Mouse (Mus musculus): ENCODE data around the gene Tmem273.

Tmem273 gene

DNA sequence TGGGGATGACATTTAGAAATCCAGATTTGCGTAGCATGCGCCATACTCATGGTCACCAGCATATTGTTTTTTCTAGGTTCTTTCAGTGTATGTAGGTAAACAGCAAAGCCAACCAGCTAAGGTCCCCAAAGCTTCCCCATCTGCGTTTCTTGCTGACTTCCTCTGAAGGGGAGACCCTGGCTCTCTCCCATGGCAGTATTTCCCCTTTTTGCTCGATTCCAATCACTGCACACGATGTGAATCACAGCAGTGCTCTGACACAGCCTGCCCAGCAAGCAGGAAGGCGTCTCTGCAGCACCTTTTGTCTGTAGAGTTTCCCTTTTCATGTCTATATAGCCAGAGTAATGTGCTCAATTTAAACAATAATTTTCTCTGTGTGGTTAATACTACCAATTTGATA is 26.7 kb downstream of the Tmem273 start:
- DNase-seq (ENCODE audit: low read depth, low spot score), result no peak

DNA sequence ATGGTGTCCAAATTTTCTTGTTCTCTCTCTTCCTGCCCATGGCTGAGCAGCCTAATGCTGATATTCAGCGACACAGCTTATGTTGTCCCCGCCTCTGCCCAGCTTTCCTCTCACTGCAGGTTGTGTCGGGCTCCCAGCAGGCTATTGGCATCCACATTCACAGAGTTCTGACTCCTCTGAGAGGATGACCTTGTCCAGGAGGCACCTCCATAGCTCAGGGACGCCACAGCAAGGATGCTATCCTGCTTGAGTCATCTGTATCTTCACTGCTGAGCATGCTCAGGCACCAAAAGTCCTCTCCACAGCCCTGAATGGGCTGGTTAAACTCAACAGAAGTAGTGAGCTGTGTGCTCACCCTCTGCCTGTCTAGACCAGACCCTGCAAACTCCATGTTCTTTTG is 29.2 kb downstream of the Tmem273 start:
- no peak for DNase-seq (ENCODE audit: low read depth, low spot score)

DNA sequence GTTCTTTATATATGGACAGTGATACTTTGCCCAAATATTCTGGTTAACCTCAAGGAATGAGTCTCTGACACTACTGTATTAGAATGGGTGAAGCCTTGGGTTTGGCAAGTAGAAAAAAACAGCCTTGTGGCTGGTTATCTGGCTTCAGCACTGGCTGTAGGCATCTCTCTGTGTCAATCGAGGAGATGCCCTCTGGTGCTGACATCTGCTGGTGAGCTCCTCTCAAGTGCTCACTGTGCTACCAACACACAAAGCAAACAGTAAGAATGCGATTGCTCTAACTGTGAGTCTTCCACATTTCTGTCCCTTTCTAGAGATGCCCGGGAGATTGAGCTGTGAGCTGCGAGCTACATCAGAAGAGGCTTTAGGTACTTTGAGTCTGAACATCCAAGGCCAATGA is 30.8 kb downstream of the Tmem273 start:
- DNase-seq (ENCODE audit: low read depth, low spot score), result no peak

DNA sequence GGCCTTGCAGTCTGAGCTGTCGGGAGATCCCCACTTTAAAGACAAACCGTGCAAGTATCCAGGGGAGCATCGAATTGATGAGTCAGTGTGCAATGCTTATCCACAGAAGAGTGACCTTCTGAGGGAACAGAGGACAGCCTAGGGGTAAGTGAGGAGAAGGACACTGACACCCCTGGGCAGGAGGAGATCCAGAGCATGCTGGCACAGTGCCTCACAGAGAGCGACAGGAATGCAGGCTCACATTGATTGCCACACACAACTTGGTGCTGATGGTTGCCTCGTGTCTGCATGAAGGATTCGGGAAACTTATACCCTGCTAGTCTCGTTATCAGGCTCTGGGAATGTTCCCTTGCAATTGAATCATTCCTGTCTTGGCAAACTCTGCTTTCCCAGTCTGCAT is 31.5 kb downstream of the Tmem273 start:
- no peak for DNase-seq (ENCODE audit: low read depth, low spot score)

DNA sequence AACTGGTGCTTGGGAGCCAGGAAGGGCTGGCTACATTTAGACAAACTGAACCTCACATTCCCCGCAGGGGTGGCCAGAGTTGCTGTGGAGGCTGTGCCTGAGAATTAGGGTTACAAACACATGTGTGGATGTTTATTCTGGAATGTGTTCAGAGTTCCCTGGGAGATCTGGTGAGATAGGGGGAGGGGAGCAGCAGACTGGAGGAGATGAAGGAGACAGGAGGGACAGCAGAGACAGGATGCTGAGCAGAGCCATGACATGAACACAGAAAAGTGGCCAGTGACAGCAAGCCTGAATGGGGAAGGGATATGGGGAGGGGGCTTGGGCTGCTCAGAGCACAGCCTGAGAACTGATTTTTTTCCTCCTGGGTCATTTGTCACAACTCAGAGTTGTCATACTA is 33.5 kb downstream of the Tmem273 start:
- no peak for DNase-seq (ENCODE audit: low read depth, low spot score)

DNA sequence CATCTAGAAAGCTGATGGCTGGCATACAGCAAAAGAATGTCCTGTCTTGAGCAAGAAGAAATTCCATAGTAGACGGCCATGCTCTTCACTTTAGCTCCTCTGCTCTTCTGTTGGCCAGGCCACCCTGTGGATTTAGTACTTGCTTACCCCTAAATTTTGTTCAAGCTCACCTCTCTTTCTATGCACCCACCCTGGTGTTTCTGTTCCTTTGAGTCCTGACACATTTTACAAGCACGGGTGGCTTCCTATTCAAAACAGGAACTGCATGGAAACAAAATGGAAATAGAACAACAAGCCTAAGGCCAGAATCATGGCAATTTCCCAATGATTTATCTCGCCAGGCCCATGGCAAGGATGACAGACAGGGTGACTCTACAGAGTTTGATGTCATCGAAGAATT is 37.0 kb downstream of the Tmem273 start:
- no peak for DNase-seq (ENCODE audit: low read depth, low spot score)

DNA sequence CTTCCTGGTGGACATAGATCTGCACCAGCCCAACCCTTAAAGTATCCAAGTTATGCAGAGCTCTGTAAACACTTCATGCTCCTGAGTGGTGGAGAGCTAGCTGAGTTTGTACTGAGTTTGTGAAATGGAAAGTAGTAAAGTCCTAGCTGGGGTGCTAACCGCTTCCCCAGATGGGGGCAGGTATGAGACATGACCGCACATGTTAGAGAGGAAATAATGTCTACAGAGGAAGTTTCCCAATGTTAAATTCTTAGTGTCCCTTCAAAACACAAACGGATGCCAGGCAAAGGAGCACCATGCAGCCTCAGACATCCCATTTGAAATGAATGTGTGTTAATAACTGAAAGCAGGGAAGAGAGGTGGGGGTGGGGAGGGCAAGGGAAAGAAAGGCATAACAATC is 38.1 kb downstream of the Tmem273 start:
- DNase-seq (ENCODE audit: low read depth, low spot score), result no peak

DNA sequence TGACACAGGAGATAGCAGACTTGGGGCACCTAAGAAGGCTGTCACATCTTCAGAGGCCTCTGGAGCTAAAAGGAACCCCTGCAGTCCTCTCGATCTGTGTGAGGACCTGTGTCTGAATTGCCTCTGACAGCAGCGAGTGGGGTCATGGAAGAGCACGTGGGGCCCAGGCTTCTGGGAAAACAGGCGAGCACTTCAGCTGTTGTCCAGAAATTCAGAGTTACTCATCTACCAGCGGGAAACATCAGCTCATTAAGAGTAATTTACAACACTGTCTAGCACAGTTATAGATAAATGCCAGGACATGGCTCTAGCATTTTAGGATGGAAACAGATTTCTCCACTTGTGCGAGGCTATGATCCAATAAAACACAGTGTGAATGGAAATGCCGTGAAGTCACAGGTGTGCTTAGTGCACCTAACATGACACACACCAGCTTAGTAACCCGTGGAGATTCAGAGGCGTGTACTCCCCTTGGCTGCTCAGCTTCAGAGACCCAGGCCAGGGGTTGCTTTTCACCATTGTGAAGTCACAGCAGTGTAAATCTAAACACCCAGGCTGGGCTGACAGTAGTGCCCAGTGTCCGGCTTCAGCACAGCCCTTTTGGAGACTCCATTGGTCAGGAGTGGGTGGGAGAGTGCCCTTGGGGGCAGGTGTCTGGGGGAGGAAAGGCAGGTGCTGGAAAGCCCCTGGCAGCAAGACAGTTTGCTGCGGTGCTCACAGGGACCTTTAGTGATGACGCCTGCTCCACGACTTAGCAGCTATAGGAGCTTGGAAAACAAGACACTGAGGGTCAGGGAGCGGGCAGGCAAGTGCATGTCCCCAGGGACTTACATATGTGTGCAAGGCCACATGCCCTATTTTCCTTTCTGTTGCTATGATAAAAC is 38.7 kb downstream of the Tmem273 start:
- DNase-seq (ENCODE audit: low read depth, low spot score), result no peak

DNA sequence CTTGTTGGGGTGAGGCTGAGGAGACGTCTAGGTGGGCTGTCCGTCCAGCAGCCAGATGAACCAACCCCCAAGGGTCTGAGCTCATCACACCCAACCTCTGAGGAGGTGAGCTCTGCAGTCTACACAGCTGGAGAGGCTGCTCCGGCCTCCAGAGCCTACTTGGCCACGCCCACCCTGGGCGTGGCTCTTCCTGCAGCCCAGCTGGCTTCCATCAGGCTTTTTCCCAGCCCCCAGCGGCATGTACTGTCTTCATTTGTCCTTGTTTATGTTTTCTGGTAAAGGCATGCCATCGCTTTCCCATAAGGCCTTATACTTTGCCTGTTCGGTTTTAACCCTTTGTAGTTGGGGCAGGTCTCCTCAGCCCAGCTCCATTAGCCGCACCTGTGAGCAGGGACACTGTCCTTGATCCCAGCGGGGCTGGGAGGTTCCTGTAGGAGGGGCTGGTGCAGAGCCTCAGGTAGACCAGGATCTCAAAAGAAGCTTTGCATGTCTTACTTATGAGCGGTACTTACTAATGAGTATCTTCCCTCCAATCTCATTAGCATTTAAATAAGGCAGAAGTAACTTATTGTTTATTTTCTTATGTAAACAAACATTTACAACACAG is 39.8 kb downstream of the Tmem273 start:
- no peak for DNase-seq (ENCODE audit: low read depth, low spot score)

DNA sequence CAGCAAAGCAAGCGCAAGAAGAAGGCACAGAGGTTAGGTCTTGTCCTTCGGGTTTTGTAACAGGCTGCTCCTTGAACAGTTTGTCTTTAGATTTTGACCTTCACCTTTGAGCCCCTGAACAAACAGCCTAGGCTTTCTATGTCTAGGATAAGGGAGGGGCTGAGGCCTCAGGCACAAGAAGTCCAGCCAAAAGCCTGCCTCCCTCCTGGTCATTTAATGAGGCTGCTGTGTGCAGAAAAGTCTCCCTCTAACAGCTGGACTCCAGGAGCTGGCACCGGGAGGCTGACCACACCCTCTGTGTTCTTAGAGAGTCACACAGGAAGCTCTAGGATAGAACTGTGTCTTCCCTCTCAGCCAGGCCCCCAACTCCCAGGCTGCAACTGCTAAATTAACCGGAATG is 41.4 kb downstream of the Tmem273 start:
- no peak for DNase-seq (ENCODE audit: low read depth, low spot score)

DNA sequence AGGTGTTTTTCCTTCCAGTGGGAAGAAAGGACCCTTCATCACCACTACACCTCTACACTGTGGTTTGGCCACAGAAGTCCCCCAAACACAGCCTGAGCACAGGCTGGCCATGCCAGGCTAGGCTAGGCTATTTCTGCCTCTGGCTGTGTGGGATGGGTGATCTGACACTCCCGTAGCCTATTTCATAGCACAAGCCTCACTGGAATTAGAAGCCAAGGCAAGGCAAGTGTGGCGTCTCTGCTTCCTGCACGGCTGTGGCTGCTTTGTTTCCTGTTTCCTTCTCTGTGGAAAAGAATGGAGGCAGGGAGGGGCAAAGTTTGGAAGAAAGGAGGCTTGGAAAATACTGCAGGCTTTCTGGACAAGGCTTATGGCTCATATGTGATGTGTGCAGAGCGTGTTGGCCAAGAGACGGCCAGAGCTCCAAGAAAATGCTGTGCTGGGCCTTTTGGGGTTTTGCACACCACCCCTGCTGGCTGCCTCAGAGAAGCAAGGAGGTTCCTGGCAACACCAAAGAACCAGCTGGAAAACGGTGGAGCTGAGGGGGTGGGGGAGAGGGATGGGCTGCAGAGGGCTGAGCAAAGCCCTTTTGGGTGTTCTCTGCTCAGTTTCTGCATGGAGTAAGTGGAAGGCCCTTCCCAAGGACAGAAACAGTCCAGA is 42.4 kb downstream of the Tmem273 start:
- DNase-seq (ENCODE audit: low read depth, low spot score), result no peak

DNA sequence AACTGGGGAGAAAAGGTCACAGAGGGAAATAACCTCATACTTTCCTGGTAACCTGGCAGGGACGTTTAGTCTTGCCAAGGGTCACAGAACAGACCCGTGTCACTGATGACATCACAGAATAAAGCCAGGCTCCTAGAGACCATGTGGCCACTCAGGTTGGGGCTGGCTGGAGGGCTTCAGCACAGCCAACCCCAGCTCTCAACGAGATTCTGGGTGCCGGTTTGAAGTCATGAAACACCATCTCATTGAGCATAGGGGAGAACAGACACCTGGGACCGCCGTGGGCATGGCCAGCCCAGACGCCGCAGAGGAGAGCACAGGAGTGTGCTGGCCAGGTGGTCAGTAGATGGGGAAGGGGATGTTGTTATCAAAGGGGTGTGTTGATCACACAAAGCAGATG is 48.1 kb downstream of the Tmem273 start, which contains the start of gene Fam170b:
Gene Fam170b, plus strand, starts transcription at position 116 of the 400 bp plus-strand sequence.
- no peak for DNase-seq (ENCODE audit: low read depth, low spot score)

DNA sequence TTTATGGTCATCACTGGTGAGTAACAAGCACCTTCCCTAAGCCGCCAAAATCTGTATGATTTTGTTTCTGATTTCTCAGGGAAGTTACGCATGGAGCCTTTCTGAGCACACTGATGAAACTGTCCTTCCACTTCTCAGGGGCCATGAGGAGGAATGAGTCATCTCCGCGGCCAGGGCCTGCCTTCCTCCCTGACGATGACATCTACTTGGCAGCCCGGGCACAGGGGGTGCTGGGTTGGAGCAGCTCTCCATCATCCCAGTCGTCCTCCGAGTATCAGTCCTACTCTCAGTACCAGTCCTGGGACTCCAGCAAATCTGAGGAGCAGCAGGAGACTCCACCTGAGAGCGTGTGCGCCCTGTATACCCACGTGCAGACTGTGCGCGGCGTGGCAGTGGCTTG is 49.4 kb downstream of the Tmem273 start:
- no peak for DNase-seq (ENCODE audit: low read depth, low spot score)

DNA sequence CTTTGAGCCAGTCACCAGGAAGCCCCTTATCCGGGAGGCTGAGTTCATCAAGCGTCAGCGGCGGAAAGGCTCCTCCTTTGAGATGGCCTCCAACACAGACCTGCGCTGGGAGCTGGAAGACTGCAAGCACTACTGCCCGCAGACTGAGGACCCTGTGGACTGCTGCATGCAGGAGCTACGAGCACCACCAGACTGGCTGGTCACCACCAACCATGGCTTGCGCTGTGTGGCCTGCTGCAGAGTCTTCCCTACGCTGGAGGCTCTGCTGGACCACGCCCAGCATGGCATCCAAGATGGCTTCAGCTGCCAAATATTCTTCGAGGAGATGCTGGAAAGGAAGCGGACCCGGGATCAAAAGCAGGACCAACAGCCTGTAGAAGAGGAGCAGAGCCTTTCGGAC is 49.8 kb downstream of the Tmem273 start:
- no peak for DNase-seq (ENCODE audit: low read depth, low spot score)

DNA sequence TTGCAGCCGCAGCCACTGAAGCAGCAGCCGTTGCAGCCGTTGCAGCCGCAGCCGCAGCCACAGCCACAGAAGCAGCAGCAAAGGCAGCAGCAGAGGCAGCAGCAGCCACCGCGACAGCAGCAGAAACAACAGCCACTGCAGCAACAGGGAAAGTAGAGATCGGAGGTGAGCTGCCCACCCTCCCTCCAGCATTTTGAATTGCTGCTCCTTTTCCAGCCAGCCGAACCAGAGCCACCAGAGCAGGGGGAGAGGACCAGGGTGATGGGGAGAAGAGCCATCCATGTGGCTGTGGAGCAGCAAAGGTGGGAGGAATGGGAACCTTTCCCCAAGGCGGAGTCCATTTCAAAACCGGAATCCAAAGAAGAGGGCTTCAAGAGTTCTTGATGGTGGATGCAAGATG is 50.4 kb downstream of the Tmem273 start:
- no peak for DNase-seq (ENCODE audit: low read depth, low spot score)

DNA sequence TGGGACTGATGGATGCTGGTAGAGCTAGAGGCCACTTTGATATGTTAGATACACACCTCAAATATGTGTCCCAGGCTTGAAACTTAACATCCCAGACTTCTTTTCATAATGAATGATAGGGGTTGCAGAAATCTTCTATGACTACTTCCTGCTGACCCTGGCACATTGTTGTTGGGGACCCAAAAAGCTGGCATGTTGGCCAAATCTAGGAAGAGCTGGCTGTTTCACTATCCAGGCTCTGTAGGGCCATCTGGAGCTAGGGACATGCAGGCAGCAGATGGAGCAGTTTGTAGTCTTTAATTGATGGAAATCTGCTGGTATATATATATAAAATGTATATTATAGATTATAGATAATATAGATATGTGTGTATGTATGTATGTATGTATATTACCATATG is 56.3 kb downstream of the Tmem273 start:
- no peak for DNase-seq (ENCODE audit: low read depth, low spot score)

DNA sequence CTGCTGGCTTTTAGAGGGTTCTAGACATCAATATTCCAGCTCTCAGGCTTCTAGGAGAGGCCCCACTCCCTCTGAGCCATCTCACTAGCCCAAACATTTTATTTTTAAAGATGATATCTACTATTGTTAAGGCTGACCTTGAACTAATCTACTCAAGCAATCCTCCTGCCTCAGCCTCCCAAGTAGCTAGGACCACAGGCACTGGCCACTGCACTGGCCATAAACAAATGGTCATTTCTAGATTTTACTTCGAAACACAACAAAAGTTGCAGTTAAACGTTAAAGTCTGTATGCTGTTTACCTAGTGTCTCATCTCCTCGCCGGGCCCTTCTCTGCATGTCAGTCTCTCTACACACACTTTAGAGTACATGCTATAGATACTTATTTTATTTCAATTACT is 68.3 kb downstream of the Tmem273 start:
- DNase-seq (ENCODE audit: low read depth, low spot score), result no peak

DNA sequence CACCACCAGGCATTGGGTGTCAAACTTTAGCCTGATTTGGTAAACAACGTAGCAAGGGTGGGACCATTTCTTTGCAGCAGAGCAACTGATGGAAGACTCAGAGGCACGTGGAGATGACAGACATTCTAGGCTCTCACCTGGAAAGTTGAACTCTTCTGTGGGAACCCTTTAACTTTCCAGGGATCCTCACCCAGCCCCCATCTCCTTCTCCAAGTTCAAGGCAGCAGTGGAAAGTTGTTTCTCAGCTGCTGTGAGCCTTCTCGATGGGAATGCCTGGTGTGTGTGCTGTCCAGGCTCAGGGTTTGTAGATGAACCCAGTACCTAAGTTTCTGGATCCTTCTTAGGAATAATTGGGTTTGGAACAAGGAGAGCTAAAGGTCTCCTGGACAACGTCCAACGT is 70.5 kb downstream of the Tmem273 start:
- no peak for DNase-seq (ENCODE audit: low read depth, low spot score)

DNA sequence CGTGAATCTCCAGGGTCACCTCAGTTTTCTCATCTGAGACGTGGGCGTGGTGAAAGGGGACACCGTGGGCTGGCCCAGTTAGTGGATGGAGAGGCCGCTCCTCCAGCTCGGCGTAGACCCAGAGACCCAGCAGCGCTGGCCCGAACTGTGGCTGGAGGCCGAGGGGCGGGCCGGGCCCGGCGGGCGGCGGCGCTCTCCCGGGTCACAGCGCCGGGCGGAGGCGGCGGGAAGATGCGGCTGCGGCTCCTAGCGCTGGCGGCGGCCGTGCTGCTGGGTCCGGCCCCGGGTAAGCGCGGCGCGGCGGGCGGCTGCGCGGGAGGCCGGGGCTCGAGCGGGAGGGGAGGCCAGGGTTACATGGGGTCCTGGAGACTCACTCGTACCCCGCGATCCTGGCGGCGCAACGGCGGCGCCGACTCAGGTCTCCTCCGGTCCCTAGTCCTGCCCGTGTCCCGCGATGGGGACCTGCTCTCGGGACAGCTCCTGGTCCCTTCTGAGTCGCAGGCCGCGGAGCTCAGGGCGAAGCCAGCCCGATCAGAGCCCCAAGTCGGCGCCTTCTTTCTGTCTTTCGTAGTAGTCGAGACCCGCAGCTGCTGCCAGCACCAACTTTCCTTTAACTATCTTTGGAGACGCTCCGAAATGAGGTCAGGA is 71.0 kb downstream of the Tmem273 start, which contains the start of gene Vstm4:
Gene Vstm4, plus strand, starts transcription at position 76 of the 648 bp plus-strand sequence.
- DNase-seq (ENCODE audit: low read depth, low spot score), result peak; percentile 16

DNA sequence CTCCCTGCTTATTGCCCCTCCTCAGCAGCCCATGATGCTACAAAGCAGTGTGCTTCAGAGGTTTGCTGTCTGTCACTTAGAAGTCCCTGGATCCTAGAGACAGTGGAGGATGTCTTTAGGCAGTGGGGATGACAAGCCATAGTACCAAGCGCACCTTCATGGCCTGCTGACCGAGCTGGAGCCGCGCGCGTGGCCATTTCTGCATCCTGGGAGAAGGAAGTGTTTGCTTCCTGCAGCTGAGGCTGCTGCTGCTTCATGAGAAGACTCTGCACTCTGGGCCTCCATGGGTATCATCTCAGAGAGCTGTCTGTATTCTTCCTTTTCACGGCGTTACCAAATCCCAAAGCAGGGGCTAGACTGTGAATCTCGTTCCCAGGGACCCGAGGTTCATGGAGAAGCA is 72.6 kb downstream of the Tmem273 start:
- no peak for DNase-seq (ENCODE audit: low read depth, low spot score)

DNA sequence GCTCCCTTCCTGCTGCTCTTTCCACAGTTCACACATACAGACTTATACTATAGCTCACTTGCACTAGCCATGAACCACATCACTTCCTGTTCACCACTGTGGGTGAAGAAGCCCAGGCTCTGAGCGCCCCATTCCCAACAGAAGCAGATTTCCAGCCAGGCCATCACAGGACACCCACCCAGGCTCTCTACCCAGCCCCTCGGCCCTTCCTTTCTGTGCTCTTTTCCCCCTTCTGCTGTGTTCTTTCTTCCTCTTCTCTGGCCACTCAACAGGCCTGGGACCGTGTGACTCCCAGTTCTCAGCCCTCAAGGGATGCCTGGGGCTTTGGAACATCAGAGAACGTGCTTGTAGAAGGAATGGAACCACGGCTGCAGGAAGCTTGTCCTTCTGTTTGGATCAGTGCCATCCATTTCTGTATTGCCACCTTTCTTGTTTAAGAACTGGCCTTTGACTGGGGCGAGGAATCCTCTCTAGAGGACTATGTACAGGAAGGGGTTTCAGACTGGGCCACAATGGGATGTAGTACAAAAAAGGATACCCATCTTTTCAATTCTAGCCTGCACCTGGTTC is 73.3 kb downstream of the Tmem273 start:
- no peak for DNase-seq (ENCODE audit: low read depth, low spot score)

All from retina, postnatal 7 days (tissue).